Mouse (Mus musculus): Measurements from ENCODE around the gene Osbpl9.
A peak's percentile ranks its signal among the peaks of the same experiment; 100 is the strongest.

The Osbpl9 gene

DNA sequence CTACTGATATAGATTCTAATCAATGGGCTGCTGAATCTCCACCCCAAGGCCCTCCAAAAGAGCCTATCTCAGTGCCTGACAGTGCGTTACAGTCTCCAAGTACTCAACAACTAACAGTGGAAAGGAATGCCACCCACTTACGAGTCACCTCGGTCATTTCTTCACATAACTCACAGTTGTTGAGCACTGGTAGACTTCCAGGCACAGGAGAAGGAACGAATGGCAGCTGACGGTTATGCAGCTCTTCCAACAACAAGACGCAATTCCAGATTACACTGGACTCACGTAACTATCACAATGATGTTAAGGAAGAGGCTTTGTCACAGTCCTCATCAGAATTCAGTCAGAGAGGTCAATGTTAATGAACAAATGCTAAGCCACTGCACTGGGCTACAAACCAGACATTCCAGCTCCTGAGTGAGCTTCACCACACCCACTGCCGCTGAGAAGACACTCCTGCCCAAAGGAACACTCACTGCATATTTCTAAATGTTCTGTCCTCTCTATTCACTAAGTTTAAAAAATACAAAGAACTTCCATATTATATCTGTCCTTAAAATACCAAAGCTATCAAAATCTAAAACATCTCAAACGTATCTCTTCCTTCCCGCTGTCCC is 70.7 kb downstream of the Osbpl9 start:
- DNase-seq: no peak

DNA sequence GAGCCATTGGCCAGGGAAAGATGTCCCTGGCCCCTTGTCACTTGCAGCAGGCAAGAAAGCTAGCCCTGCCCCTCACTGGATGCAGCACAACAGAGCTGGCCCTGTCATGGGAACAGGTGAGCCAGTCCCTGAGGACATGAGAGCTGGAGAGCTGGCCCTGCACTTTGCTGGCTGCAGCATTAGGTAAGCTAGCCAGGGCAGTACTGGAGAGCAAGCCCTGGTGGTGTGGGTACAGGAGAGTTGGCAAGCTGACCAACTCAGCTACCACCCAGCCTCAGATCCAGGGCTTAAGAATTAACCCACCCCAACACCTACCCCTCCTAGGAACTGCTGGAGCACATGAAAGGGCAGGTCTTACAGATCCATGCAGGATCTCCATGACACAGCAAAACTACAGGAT is 73.1 kb downstream of the Osbpl9 start:
- DNase-seq: peak; percentile 66 to 73

DNA sequence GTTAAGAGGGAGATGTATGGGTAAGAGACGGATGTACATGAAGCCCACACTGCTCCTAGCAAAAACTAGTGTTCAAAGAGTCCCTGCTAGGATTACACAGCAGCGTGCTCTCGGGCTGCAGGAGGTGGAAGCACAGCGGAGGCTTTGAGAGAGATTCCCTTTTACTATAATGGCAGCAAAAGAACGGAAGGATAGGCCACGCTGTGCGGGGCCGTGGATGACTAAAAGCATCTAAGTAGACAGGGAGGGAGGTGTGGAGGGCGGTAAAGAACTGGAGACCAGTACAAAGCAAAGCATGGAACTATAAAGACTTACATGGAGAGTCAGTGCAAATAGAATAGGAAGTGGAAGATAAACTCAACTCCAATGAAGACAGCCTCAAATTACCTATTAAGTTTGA is 74.1 kb downstream of the Osbpl9 start:
- DNase-seq: no peak

DNA sequence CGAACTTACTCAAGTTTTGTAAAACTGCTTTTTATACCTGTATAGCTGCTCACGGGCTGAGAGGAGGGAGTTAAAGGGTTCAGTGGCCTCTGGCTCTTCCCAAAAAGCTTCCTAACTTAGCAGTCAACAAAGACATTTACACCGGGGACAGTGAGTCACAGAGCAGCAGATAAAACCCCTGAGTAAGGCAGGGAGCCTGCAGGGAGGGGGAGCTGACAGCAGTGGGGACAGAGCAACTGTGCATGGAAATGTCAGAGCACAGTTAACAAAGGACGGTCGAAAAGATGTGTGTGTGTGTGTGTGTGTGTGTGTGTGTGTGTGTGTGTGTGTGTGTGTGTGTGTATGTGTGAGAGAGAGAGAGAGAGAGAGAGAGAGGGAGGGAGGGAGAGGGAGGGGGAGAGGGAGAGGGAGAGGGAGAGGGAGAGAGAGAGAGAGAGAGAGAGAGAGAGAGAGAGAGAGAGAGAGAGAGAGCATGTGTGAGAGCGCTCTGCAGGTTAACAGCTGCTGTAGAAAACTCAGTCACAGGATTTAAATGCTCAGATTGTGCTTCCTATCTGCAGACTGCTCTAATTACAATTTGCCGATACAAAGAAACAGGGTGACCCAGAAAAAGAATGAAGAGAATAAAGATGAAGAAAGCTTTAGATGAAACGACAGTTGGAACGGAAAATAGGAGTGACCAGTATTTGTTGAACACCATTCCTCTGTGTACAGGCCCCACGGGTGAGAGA is 75.1 kb downstream of the Osbpl9 start:
- DNase-seq: no peak

DNA sequence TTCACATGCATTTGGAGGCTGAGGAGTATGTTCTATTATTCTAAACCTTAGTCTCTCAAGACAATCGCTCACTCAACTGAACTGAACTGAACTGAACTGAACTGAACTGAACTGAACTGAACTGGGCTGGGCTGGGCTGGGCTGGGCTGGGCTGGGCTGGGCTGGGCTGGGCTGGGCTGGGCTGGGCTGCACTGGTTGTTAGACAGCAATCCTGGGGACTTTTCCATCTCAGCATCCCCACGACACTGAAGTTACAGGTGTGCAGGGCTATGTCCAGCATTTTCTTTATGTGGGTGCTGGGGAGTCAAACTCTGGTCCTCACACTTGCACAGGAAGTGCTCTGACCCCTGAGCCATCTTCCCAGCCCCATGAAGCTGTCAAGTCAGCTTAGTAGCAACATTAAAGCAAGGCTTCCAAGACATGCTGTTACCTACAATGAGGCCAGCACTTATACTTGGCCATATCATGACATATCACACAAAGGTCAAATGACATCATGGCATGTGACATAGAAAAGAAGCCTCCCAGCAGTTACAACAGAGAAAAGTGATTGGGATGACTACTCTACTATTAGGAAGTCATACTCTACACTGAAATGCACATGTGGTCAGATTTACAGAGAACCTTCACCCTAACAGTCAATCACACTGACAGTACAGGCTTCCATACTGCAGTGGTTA is 76.2 kb downstream of the Osbpl9 start:
- DNase-seq: no peak

DNA sequence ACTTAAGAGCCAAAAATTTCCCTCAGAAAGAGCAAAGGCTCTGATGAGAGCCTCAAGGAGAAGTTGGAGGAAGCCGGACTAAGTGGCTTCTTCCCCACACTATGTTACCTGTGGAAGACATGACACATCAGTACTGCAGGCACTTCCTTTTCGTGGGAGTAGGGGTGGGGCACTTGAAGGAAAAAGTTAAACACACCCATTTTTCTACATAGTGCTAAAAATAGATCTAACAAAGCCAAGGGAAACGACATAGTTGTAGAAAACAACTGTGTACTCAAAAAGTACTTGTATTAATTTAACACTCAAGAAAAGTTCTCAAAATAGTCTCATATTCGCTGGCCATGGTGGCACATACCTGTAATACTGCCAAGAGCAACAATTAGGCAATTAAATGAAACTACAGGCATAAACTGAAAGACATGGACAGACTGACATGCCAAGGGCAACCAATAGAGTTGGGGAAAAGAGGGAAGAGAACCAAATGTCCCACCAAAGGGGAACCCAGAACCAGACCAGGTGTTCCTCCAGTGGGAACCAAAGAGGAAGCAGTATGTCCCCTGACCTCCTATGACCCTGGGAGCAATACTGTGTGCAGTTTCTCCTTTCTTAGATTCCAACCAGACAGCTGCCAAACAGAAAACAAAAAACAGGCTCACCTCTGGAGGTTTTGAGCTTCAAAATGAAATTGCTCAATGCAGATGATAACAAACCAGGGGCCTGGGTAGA is 79.1 kb downstream of the Osbpl9 start:
- DNase-seq: no peak

DNA sequence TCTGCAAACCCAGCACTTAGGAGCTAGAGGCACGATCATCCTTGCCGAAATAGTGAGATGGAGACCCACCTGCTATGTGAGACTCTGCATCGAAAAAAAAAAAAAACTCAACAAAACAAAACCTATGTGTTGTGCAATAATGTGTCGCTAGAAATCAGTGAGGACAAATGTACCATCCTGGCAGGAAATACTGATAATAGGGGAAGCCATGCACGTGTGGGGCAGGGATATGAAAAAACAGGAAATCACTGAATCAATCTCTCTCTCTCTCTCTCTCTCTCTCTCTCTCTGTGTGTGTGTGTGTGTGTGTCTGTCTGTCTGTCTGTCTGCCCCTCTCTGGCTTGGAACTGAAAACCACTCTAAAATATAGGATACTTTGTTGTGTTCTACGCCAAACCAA is 81.3 kb downstream of the Osbpl9 start:
- no peak for DNase-seq

DNA sequence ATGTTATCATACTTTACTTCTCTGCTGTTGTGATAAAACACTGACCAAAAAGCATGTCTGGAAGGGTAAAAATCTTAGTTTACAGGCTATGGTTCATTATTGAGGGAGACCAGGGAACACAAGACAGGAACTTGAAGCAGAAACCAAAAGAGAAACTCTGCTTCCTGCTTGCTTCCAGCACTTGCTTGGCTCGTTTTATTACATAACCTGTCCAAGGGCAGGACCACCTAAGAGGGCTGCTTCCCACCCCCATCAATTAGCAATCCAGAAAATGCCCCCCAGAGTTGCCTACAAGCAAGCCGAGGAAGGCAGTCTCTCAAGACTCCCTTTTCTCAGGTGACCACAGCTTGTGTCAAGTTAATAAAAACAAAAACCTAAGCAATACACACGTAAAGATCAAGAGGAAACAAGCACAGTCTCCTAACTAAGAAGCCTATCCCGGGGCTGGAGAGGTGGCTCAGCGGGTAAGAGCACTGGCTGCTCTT is 82.4 kb downstream of the Osbpl9 start:
- no peak for DNase-seq

DNA sequence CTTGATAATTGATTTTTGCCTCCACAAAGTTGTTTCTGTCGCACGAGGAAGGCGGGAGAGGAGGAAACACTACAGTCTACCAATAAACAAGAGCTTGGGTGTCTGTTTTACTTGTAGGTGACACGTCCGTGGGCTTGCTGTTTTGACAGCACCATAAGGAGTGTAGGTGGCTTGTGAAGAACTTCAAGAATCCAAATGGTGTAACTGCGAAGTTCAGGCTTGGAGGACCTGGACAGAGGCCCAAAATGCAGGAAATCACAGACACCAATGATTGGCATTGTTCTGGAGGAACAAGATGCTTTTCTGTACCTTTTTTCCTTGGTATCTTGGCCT is 83.8 kb downstream of the Osbpl9 start:
- no peak for DNase-seq

DNA sequence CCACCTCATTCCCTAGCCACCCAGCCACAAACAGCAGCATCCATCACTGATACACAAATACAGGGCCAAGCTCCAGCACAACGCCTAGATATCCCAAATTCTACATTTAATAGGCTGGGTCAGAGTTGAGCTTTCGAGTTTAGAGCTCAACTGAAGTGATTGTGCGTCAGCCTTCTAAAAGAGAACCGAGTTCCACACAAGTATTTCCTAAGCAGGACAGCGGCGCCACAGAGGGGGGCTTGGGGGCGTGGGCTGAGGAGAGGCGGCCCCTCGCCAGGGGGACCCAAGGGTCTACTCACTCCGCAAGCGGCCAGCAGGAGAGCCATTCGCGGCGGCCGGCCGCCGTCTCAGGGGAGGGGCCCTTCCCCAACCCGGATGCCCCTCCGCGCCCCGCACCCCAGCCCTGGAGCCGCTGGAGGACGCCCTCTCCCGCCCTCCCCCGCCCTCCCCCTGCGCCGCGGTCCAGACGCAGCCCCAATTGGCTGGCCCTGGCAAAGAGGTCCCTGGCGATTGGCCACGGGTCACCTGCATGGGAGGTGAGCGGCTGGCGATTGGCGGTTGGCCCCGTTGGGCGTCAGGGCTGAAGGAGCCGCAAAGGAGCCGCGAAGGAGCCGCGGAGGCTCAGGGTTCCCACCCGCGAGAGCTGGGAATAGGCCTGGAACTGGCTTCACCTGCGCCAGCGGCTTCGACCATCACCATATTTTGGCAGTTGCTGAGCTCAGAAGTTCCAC is 84.3 kb downstream of the Osbpl9 start:
- DNase-seq: peak; percentile 97 to 99

DNA sequence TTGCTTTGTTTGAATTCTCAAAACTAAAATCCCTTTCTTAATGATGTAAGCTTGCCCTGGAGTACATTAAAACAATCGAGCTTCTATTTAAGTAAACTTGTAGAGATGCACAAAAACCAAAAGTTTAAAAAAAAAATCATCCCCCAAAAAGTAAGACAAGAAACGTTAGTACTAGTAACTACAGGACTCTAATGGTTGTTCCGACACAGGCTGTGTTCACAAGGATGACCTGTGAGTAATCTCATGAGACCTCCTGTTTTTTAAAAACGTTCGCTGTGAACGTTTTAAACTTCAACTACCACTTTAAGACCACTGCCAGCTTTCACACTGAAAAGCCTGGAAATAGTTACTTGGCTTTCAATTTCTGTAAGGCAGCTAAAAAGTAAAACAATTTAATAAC is 85.1 kb downstream of the Osbpl9 start:
- DNase-seq: no peak

DNA sequence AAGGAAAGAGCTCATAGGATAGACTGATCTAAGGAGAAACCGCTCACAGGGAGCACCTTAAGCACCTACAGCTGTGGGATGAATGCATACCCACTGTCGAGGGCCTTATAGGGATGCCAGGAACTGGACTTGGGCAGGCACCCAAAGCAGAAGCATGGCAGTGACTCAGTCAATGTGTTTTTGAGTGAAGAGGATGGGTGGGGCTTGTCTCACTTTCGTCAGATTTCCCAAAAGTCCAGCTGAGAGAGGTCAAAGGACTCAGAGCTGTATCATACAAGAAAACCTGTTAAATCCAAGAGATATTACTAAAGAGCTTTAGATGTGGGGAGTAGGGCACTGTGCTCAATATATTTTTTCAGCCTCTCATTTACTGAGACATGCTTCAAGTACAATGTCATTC is 85.6 kb downstream of the Osbpl9 start:
- peak; percentile 68 to 71 for DNase-seq

DNA sequence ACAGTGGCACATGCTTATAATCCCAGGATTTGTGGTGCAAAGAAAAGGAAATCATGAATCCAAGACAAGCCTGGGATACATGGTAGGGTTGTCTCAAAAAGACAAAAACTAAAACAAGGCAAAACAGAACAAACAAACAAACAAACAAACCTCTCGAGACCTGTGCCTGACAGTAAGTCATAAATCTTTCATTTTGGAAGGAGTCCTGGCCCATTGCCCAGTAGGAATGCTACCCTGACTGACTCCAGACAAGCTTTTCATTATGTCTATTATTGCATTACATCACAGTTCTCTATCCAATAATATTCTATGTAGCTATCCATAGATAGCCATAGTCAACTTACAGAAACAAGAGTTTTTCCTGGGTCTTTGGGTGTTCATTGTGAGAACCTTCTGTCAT is 86.3 kb downstream of the Osbpl9 start:
- peak; percentile 59 to 70 for DNase-seq

DNA sequence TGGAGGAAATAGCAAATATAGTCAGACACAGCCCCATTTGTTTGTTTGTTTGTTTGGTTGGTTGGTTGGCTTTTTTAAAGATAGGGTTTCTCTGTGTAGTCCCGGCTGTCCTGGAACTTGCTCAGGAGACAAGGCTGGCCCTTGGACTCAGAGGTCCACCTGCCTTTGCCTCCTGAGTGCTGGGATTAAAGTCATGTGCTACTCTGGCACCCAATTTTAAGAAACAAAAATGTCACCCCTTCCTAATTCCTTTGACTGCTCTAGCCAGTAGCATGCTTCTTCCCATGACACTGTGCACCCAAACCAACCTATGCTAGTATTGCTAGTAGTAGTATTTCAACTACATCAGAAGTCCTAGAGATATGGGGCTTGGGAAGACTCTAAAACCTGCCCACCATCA is 87.8 kb downstream of the Osbpl9 start:
- peak in 1 of 2 experiments; percentile 32 for DNase-seq

DNA sequence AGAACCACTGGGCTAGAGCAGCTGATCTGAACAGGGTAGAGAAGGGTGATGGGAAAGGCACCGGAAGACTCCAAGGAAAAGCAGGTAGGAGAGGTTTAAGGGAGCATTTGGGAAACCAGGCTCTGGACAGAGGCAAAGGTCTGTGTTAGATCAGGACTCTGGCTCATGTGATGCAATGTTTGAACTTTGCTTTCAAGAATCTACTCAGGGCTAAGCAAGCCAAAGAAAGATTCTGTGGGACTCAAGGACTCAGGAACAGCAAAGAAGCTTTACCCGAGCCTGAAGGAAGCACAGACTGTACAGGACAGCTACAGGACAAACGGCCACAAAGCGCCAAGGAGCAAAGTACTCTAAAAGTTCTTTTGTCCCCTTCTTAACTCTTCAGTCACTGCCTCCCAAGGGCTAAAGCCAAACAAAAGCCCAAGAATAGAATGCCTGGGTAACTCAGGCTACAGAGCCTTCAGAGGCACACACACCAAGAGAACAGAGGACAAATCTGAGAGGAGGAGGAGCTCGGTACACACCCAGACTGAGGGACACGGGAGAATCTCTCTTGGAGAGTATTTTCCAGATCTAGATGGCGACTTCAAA is 89.1 kb downstream of the Osbpl9 start:
- DNase-seq: peak; percentile 61 to 87

DNA sequence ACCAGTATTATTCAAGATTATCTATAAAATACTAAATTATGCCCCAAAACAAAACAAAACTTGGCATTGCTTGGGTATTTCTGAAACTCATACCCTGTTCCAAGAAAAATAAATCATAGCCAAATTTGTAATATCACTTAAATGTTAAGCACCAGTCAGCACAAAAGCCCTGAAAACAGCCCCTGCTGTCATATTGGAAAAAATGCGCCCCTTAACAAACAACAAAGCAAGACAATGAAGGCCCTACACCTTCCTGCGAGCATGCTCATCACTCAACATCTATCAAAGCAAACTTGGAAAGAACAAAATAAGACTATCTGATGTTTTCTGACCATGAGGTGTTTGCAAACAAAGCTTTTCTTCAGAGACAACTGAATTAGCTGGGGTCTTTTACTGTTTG is 91.1 kb downstream of the Osbpl9 start:
- no peak for DNase-seq

DNA sequence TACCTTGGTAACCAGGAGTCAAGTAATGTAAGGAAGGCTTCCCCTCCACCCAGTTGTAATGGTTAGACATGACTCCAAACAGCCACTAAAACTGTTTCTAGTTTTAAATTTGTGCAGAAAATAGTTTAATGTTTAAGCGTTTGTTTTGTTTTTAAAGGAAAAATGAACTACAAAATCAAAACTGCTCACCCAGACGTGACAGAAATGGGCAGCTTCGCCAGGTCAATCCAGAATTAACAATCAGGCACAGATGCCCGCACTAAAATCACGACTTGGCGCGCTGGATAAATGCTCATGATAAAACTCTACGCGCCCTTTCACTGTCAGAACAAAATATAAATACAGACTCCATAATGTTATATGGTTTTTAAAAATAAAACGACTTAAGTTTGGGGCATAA is 92.4 kb downstream of the Osbpl9 start:
- peak; percentile 62 to 67 for DNase-seq

DNA sequence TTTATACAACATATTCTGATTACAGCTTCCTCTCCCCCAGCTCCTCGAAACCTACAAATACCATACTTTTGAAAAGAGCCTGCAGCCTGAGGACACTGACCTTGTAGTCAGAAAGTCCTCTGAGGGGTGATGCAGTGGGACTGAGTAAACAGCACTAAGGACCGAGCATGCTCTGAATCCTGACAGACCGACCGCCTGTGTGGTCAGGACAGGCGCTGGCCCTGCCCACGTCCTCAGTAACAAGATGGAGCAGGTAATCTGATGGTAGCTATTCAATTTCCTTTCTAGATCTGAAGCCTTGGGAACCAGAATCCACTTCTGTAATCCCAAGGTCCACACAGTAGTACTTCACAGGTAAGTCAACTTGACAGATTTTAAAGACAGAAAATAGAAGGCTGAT is 93.1 kb downstream of the Osbpl9 start:
- DNase-seq: peak; percentile 40 to 46

DNA sequence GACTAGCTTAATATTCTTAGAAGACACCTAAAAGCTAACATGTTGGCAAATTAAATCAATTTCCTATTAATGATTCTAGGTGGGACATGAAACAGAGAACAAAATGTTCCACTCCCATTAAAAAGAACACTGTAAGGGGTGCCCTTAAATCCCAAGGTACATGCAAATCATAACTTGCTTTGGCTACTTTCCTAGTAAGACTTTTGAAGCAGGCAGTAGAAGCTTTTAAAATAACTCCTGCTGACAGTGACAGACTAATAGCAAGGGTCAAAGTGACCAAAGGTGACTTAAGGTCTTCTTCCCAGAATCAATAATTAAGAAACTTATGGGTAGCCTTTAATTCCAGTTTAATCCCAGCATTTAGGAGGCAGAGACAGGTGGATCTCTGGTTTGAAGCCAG is 95.5 kb downstream of the Osbpl9 start:
- DNase-seq: peak; percentile 27 to 73

DNA sequence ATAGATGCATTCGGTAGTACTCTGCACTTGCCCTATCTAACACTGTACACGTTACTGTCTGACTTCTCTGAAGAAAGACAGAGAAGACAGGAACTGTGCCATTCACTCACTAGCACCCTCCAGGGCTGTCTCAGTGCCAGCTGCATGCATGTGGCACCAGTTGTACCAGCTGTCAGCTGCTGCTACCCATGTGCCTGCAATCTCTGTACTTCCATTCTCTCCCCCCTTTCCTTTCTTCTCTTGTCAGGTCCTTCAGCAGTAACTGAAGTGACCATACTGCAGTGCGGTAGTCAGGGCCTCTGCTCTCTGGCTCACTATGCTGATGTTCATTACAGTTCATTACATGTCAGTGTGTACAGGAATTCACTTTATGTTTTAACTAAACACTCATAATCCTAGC is 96.0 kb downstream of the Osbpl9 start:
- DNase-seq: peak in 1 of 2 experiments; percentile 57

DNA sequence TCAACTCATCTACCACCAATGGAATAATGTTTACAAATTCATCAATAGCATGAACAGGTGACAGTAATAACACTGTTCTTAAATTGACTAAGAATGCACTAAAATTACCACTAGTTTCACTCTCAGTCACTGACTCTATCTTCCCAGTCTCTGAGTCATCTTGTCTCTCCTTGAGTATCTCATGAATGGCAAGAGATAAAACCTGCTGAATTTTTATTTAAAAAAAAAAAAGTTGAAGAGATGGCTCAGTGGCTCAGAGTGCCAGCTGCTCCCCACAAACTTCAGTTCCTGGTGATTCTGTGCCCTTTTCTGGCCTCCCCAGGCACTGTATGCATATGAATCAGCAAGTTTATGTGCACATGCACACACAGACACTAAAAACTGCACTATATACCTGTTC is 96.8 kb downstream of the Osbpl9 start:
- no peak for DNase-seq

DNA sequence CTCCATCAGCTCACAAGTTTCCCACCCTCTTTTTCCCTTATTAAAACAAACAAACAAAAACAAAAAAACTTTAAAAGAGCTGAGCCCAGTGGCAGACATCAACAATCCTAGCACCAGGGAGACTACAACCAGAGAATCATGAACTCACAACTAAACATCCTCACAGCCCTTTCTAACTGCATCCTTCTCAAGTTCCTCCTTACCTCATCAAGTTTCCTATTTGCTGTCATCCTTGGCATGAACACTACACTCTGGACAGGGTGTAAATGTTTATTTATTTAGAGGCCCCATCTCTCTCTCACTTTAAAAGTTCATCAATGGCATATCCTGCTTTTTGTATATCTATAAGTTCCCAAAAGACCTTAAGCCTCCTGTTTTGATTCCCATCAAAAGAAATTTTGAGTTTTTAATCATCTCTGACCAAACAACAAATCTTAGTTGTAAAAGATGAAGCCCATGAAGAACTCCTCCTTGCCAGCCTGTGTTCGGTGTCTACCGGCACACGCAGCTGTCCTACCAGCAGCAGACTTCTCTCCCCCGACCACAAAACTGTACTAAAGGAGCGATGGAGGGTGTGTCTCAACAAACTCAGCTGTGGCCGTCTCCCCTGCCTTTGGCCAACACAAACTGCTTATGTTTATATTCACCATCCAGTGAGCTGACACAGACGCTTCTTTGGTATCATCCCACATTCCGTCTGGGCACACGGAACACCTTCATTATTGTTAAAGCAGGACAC is 98.8 kb downstream of the Osbpl9 start:
- DNase-seq: no peak

All from kidney, postnatal 36 days (tissue).